Mouse (Mus musculus): ENCODE data around the gene Pced1b. TPM values are rescaled to one million over a fixed set of nuclear protein-coding genes. Genes with fewer than 3 reads are reported as not detected.

The Pced1b gene
- polyA plus RNA-seq, 1 experiment from 2014 or later, result 2.9 TPM

- 67% methylated on average over 9 of the region's 9 CpGs for WGBS
- Histone ChIP-seq H3K4me1 (no peaks in the 10 kb centered on the region), H3K4me2 (replicated peaks) (no peak overlapping the region), H3K27ac (no peak overlapping the region), H3K9ac (no peak overlapping the region), H3K9me3 (no peaks in the 10 kb centered on the region), H3K36me3 (no peaks in the 10 kb centered on the region), H3K27me3 (no peaks in the 10 kb centered on the region), H3K4me3 (no peak overlapping the region)
- ATAC-seq (ENCODE audit: insufficient number of reproducible peaks, insufficient read depth, low FRiP score, low TSS enrichment), result no peak
Measured at GRCm38 (mm10) chr15:97324311-97324710, 77.4 kb downstream of the Pced1b start.

DNA sequence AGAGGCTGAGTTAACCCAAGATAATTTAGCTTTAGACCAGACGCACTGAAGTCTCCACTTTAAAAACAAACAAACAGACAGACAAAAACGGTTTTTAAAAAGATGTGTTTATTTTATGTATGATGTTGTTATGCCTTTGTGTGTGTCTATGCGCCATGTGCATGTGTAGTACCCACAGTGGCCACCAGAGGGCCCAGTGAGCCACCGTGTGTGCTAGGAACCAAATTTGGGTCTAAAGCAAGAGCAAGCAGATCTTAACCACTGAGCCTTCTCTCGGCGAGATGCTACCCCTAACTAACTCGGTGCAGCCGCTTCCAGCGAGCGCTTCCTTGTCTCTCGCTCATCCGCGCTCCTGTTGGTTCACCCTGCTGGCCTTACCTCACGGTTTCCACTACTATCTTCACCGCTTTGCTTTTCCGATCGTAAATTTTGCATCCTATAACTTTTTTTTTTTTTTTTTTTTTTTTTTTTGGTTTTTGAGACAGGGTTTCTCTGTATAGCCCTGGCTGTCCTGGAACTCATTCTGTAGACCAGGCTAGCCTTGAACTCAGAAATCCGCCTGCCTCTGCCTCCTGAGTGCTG lies 80.7 kb downstream of the Pced1b start:
- H3K36me3 ChIP-seq, result no peaks in the 10 kb centered on the region
- H3K9ac ChIP-seq, result no peak overlapping the region
- H3K27me3 ChIP-seq, result no peaks in the 10 kb centered on the region
- H3K27ac ChIP-seq, result no peak overlapping the region
- no peak overlapping the region for H3K4me3 ChIP-seq
- no peaks in the 10 kb centered on the region for H3K9me3 ChIP-seq
- no peaks in the 10 kb centered on the region for H3K4me1 ChIP-seq
- no peak overlapping the region for H3K4me2 ChIP-seq (replicated peaks)
- WGBS, result 64% methylated on average over 18 of the region's 18 CpGs
- no peak for ATAC-seq (ENCODE audit: insufficient number of reproducible peaks, insufficient read depth, low FRiP score, low TSS enrichment)

GRCm38 (mm10) chr15:97332582-97332981 lies 85.7 kb downstream of the Pced1b start:
- ATAC-seq (ENCODE audit: insufficient number of reproducible peaks, insufficient read depth, low FRiP score, low TSS enrichment), result no peak
- Histone ChIP-seq H3K27ac (no peak overlapping the region), H3K4me2 (replicated peaks) (no peak overlapping the region), H3K36me3 (no peaks in the 10 kb centered on the region), H3K4me3 (no peak overlapping the region), H3K9ac (no peak overlapping the region), H3K27me3 (no peaks in the 10 kb centered on the region), H3K9me3 (no peaks in the 10 kb centered on the region), H3K4me1 (no peaks in the 10 kb centered on the region)
- WGBS, result 64% methylated on average over 9 of the region's 9 CpGs

DNA sequence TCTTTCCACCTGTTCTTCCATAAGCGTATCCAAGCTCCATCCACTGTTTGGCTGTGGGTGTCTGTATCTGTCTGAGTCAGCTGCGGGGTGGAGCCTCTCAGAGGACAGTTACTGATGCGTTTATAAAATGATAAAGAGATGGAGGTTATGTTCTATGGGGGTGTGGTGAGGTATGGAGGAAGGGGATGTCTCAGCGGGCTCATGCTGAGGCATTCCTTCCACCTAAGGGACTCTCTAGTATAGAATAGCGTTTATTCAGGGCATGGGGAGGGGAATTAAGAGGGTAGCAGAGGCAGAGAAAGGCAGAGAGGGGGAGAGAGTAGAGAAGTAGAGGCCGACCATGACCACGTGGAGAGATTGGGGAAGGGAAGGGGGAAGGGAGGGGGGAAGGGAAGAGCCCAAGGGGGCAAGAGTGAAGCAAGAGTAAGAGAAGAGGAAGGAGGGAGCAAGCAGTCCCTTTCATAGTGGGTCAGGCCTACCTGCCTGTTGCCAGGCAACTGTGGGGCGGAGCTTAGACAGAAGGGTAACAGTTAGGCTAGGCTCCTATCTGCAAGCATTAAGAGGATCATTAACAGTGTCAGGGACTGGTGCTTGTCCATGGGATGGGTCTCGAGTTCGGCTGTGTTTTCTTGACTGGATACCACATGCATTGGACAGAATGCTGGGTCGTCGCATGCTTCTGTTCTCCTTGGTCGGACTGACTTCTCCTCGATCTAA lies 90.9 kb downstream of the Pced1b start:
- no peaks in the 10 kb centered on the region for H3K36me3 ChIP-seq
- peaks cover 4% of the 10 kb centered on the region; the same call in 1 of the 2 replicates for H3K9me3 ChIP-seq
- H3K4me1 ChIP-seq, result 0 out of 2 replicates have a peak, but pooled peaks cover 5% of the 10 kb centered on the region
- peak overlapping the region; percentile 56 for H3K4me2 ChIP-seq (replicated peaks)
- H3K9ac ChIP-seq, result no peak overlapping the region; the same call in 1 of the 2 replicates
- WGBS, result 29% methylated on average over 14 of the region's 14 CpGs
- peak overlapping the region; percentile 27 for H3K4me3 ChIP-seq
- no peaks in the 10 kb centered on the region for H3K27me3 ChIP-seq
- H3K27ac ChIP-seq, result no peak overlapping the region
- no peak for ATAC-seq (ENCODE audit: insufficient number of reproducible peaks, insufficient read depth, low FRiP score, low TSS enrichment)

DNA sequence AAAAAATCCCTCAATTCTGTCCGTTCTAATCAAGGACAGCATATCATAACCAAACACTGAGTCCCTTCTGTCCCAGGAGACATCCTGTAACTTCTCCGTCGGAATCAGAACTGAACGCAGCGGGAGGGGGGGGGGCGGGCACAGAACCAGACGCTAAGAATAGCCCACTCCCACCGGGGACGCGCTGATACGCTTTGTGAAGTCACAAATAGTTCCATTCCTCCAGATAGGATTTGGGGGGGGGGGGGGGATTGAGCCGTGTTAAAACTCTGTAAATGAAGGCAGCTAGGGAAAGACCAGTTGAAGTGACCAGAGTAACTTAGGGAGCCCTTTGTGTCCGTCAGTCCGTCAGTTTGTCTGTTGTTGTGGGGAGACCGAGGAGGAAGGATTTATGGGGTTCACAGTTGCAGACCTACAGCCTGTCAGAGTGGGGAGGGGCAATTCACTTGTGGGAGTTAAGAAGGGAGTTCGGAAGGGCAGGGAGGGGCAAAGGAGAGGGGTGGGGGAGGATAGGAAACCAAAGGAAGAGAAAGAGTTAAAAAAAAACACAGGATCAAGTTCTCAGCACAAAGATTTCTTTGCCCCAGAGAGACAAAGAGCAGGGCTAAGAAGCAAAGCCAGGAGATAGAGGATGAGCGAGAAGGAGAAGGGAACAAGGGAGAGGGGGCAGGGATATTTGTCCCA lies 91.6 kb downstream of the Pced1b start:
- Histone ChIP-seq H3K4me1 (0 out of 2 replicates have a peak, but pooled peaks cover 5% of the 10 kb centered on the region), H3K9ac (no peak overlapping the region; the same call in 1 of the 2 replicates), H3K9me3 (peaks cover 4% of the 10 kb centered on the region; the same call in 1 of the 2 replicates), H3K4me3 (peak overlapping the region; percentile 27), H3K27me3 (no peaks in the 10 kb centered on the region), H3K4me2 (replicated peaks) (peak overlapping the region; percentile 56), H3K27ac (no peak overlapping the region), H3K36me3 (no peaks in the 10 kb centered on the region)
- no peak for ATAC-seq (ENCODE audit: insufficient number of reproducible peaks, insufficient read depth, low FRiP score, low TSS enrichment)
- WGBS, result 9% methylated on average over 17 of the region's 17 CpGs

DNA sequence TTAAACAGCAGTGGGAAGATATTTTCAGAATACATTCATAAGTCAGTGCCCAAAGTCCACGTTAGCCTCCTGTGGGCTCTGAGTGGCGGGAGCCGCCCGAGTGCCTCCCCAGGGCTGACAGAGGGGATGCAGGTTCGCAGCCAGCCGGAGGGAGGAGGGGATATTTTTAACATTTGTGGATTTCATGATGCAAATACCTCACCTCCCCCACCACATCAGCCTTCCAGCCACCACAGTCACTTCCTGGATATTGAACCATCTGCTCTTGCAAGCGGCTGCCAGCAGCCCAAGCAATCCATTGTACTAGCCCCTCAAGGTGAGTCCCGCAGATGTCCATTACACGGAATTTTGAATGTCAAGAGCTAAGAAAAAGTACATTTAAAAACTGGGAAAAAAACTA lies 95.4 kb downstream of the Pced1b start:
- no peak overlapping the region for H3K27ac ChIP-seq
- no peaks in the 10 kb centered on the region for H3K36me3 ChIP-seq
- peaks cover 4% of the 10 kb centered on the region; the same call in 1 of the 2 replicates for H3K9me3 ChIP-seq
- H3K27me3 ChIP-seq, result no peaks in the 10 kb centered on the region
- no peak for ATAC-seq (ENCODE audit: insufficient number of reproducible peaks, insufficient read depth, low FRiP score, low TSS enrichment)
- no peak overlapping the region for H3K4me3 ChIP-seq
- no peak overlapping the region for H3K4me2 ChIP-seq (replicated peaks)
- 94% methylated on average over 9 of the region's 9 CpGs for WGBS
- 0 out of 2 replicates have a peak, but pooled peaks cover 5% of the 10 kb centered on the region for H3K4me1 ChIP-seq
- H3K9ac ChIP-seq, result no peak overlapping the region

DNA sequence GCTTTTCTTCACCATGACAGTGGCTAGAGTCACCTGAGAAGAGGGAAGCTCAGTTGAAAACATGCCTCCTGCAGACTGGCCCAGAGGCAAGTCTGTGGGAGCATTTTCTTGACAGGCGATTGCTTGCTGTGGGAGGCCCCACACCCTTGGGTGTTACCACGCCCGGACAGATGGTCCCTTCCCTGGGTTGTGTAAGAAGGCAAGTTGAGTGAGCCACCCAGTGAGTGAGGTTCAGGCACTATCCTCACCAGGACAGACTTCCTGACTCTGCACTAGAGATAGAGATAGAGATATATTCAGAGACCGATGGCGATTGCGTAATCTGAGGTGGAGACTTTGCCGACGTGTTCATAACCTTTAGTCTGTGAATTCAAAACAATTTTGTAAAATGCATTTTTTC lies 96.0 kb downstream of the Pced1b start:
- no peak overlapping the region for H3K4me3 ChIP-seq
- H3K4me2 ChIP-seq (replicated peaks), result no peak overlapping the region
- H3K9me3 ChIP-seq, result peaks cover 4% of the 10 kb centered on the region; the same call in 1 of the 2 replicates
- WGBS, result 90% methylated on average over 8 of the region's 8 CpGs
- 0 out of 2 replicates have a peak, but pooled peaks cover 5% of the 10 kb centered on the region for H3K4me1 ChIP-seq
- H3K9ac ChIP-seq, result no peak overlapping the region
- ATAC-seq (ENCODE audit: insufficient number of reproducible peaks, insufficient read depth, low FRiP score, low TSS enrichment), result no peak
- H3K27me3 ChIP-seq, result no peaks in the 10 kb centered on the region
- no peaks in the 10 kb centered on the region for H3K36me3 ChIP-seq
- no peak overlapping the region for H3K27ac ChIP-seq

DNA sequence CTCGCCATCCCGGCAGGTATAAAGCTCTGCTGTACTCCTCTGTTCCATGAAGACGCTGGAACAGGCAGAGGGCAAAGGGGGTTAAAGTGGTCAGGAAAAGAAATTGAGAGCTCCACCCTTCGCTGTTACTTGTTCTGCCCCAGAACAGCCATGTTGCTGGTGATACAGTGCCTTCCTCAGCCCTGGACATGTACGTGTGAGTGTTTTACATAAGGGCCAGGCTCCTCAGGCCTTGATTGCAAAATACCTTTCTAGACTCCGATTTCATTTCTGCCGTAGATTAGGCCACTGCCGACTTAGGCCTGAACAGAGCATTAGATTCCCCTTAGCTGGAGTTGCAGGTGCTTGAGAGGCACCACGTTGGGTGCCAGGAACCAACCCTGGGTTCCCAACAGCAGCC lies 97.0 kb downstream of the Pced1b start:
- no peak overlapping the region for H3K27ac ChIP-seq
- no peak for ATAC-seq (ENCODE audit: insufficient number of reproducible peaks, insufficient read depth, low FRiP score, low TSS enrichment)
- no peaks in the 10 kb centered on the region for H3K27me3 ChIP-seq
- H3K36me3 ChIP-seq, result no peaks in the 10 kb centered on the region
- peaks cover 4% of the 10 kb centered on the region; the same call in 1 of the 2 replicates for H3K9me3 ChIP-seq
- 89% methylated on average over 9 of the region's 9 CpGs for WGBS
- H3K4me3 ChIP-seq, result no peak overlapping the region
- H3K4me2 ChIP-seq (replicated peaks), result no peak overlapping the region
- H3K4me1 ChIP-seq, result 0 out of 2 replicates have a peak, but pooled peaks cover under 1% of the 10 kb centered on the region
- H3K9ac ChIP-seq, result no peak overlapping the region

DNA sequence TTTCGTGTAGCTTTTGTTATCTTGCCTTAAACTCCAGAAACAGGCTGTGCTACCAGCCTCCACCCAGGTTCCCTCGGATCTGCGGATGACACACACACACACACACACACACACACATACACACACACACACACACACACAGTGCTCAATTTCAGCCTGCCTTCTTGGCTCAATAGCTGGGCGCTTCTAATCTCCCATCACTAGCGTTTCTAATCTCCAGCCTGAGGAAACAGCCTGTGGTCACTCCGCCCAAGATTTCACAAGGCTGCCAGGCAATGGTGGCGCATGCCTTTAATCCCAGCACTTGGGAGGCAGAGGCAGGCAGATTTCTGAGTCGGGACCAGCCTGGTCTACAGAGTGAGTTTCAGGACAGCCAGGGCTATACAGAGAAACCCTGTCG lies 98.2 kb downstream of the Pced1b start:
- no peak for ATAC-seq (ENCODE audit: insufficient number of reproducible peaks, insufficient read depth, low FRiP score, low TSS enrichment)
- 94% methylated on average over 9 of the region's 9 CpGs for WGBS

GRCm38 (mm10) chr15:97345917-97346316 lies 99.0 kb downstream of the Pced1b start:
- H3K36me3 ChIP-seq, result no peaks in the 10 kb centered on the region
- no peaks in the 10 kb centered on the region for H3K4me1 ChIP-seq
- H3K4me3 ChIP-seq, result no peak overlapping the region
- H3K4me2 ChIP-seq (replicated peaks), result no peak overlapping the region
- 71% methylated on average over 6 of the region's 6 CpGs for WGBS
- no peaks in the 10 kb centered on the region for H3K27me3 ChIP-seq
- H3K9ac ChIP-seq, result no peak overlapping the region
- no peaks in the 10 kb centered on the region for H3K9me3 ChIP-seq
- H3K27ac ChIP-seq, result no peak overlapping the region
- no peak for ATAC-seq (ENCODE audit: insufficient number of reproducible peaks, insufficient read depth, low FRiP score, low TSS enrichment)

More for the DNA sequence above, 98.2 kb downstream of the Pced1b start:
- Histone ChIP-seq H3K27ac (no peak overlapping the region), H3K9me3 (no peaks in the 10 kb centered on the region), H3K4me3 (no peak overlapping the region), H3K27me3 (no peaks in the 10 kb centered on the region), H3K4me1 (no peaks in the 10 kb centered on the region), H3K36me3 (no peaks in the 10 kb centered on the region), H3K9ac (no peak overlapping the region), H3K4me2 (replicated peaks) (no peak overlapping the region)

GRCm38 (mm10) chr15:97346413-97346812 lies 99.5 kb downstream of the Pced1b start:
- H3K4me2 ChIP-seq (replicated peaks), result no peak overlapping the region
- H3K4me3 ChIP-seq, result no peak overlapping the region
- H3K9me3 ChIP-seq, result no peaks in the 10 kb centered on the region
- 89% methylated on average over 5 of the region's 5 CpGs for WGBS
- H3K9ac ChIP-seq, result no peak overlapping the region
- no peaks in the 10 kb centered on the region for H3K27me3 ChIP-seq
- H3K36me3 ChIP-seq, result no peaks in the 10 kb centered on the region
- H3K4me1 ChIP-seq, result no peaks in the 10 kb centered on the region
- H3K27ac ChIP-seq, result no peak overlapping the region
- ATAC-seq (ENCODE audit: insufficient number of reproducible peaks, insufficient read depth, low FRiP score, low TSS enrichment), result no peak

DNA sequence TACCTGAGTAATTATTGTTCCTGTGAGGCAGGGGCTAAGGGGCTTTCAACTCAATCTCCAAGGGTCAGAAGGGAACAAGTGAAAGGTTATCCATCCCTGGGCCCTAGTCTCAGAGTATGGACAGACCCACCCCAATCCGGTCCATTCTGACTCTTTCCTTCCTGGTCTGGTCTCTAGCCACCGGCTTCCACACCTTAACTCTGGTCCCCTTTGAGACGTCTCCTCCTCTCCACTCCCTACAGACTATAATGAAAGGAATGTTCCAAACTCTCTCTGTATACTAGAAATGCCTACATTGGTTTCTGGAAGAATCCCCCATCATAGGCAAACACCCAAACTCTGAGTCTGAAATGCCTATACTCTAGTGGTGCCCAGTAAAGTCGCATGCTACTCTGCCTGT lies 100.0 kb downstream of the Pced1b start:
- ATAC-seq (ENCODE audit: insufficient number of reproducible peaks, insufficient read depth, low FRiP score, low TSS enrichment), result no peak
- Histone ChIP-seq H3K36me3 (no peaks in the 10 kb centered on the region), H3K9me3 (no peaks in the 10 kb centered on the region), H3K9ac (no peak overlapping the region), H3K27me3 (no peaks in the 10 kb centered on the region), H3K4me1 (no peaks in the 10 kb centered on the region), H3K27ac (no peak overlapping the region), H3K4me2 (replicated peaks) (no peak overlapping the region), H3K4me3 (no peak overlapping the region)
- 85% methylated on average over 4 of the region's 4 CpGs for WGBS

Data from embryonic facial prominence, embryonic 12.5 days (tissue).